Mouse (Mus musculus) limb, embryonic 12.5 days (tissue): Measurements from ENCODE around the gene Efna1. TPM values are rescaled to one million over a fixed set of nuclear protein-coding genes. Genes with fewer than 3 reads are reported as not detected.

ENCODE experiments used
- ATAC-seq: fragments of 200-750 bp; cut with Nextera tagmentation; 2 replicates; pipeline ENCODE4 v1.8.0; 2017; ENCODE audit warnings: low read depth, moderate TSS enrichment; ENCODE audit not compliant: insufficient number of reproducible peaks, insufficient read depth, low FRiP score, low TSS enrichment
- H3K27ac ChIP-seq: fragments of 300-500 bp; sonication (generic); 2 replicates; pipeline ENCODE4 v1.5.1; 2016; ENCODE audit warnings: mild to moderate bottlenecking, moderate library complexity
- H3K27me3 ChIP-seq: fragments of 300-500 bp; sonication (generic); 2 replicates; pipeline ENCODE4 v1.6.1; 2016; ENCODE audit warnings: mild to moderate bottlenecking, moderate library complexity
- H3K36me3 ChIP-seq: fragments of 300-500 bp; sonication (generic); 2 replicates; pipeline ENCODE4 v1.6.1; 2016; ENCODE audit warnings: mild to moderate bottlenecking, moderate library complexity
- H3K4me1 ChIP-seq: fragments of 300-500 bp; sonication (generic); replicated peaks from 2 replicates; pipeline ENCODE4 v1.6.1; 2016
- H3K4me2 ChIP-seq: fragments of 300-500 bp; sonication (generic); 2 replicates; pipeline ENCODE4 v1.6.1; 2016; ENCODE audit warnings: mild to moderate bottlenecking, moderate library complexity
- H3K4me3 ChIP-seq: fragments of 300-500 bp; sonication (generic); replicated peaks from 2 replicates; pipeline ENCODE4 v1.5.1; 2016; ENCODE audit warnings: mild to moderate bottlenecking
- H3K9ac ChIP-seq: fragments of 300-500 bp; sonication (generic); replicated peaks from 2 replicates; pipeline ENCODE4 v1.6.1; 2016; ENCODE audit warnings: mild to moderate bottlenecking, moderate library complexity
- H3K9me3 ChIP-seq: fragments of 300-500 bp; sonication (generic); 2 replicates; pipeline ENCODE4 v1.6.1; 2016; ENCODE audit warnings: mild to moderate bottlenecking, moderate library complexity
- WGBS: fragments of 180-500 bp; shearing (Covaris S2); methylation state at CpG from one replicate; pipeline ENCODE4 v1.1.7; 2016; 5-methylcytosine and 5-hydroxymethylcytosine counted together
- polyA plus RNA-seq: library from polyadenylated mRNA; unstranded; fragments of >200 nt; fragmentation: Nextera tagmentation; extraction: Ambion mirVana; gene quantifications from 2 replicates; pipeline ENCODE4 v1.2.1, GENCODE M21; 2016

Gene Efna1
- polyA plus RNA-seq, 1 experiment from 2014 or later, result 36.9 TPM

DNA sequence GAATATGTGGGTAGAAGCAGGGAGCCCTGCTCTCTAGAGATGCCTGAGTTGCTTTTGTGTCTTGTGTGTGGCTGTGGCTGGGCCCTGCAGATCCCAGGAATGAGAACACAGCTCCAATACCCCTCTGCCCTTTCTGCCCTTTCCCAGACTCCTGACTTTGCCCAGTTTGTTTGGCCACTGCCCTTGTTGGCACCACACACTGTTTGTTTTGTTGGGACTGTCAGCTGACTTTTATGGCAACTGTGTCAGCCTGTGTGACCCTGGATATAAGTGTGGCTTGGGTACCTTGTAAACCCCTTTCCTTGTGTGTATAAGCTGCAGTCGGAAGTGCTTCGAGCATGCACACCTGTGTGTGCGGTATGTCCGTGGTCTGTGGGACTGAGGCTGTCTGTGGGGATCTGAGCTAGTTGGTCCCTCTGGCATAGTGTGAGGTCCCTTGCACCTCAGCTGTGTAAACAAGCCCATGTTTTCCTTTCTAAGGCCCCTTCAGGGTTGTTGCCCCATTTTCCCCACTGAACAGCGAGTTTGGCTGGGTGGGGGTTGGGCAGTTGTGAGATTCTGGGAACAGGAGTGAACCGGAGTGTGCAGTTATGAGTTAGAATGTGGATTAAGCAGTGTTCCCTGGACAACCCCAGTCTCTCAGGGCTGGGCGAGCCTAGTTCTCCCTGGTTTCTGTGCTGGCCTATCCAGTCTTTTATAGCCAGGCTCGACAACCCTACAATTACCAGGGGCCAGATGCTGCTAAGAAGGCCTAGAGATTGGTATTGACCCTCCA, 24.8 kb upstream of the Efna1 start:
- no peak; the same call in 1 of the 2 replicates for ATAC-seq
- Histone ChIP-seq H3K27ac (peak overlapping the region; percentile 77), H3K36me3 (no peaks in the 10 kb centered on the region), H3K4me1 (peaks cover 16% of the 10 kb centered on the region), H3K9me3 (peaks cover under 1% of the 10 kb centered on the region; the same call in 1 of the 2 replicates), H3K27me3 (no peaks in the 10 kb centered on the region), H3K4me3 (no peak overlapping the region), H3K9ac (no peak overlapping the region), H3K4me2 (no peak overlapping the region)
- WGBS, result 50% methylated on average over 8 of the region's 8 CpGs

- Histone ChIP-seq H3K9me3 (no peaks in the 10 kb centered on the region), H3K4me3 (no peak overlapping the region), H3K27ac (peak overlapping the region; percentile 64; the same call in 1 of the 2 replicates), H3K4me2 (no peak overlapping the region), H3K36me3 (no peaks in the 10 kb centered on the region), H3K27me3 (no peaks in the 10 kb centered on the region), H3K4me1 (peaks cover 17% of the 10 kb centered on the region), H3K9ac (no peak overlapping the region)
- WGBS, result 66% methylated on average over 4 of the region's 4 CpGs
- ATAC-seq, result no peak
These were observed 24.2 kb upstream of the Efna1 start for GRCm38 (mm10) chr3:89305105-89305504.

GRCm38 (mm10) chr3:89304440-89304839, 23.5 kb upstream of the Efna1 start:
- Histone ChIP-seq H3K4me2 (no peak overlapping the region), H3K4me3 (no peak overlapping the region), H3K27ac (0 out of 2 replicates have a peak overlapping the region, but pooled peaks have one; percentile 36), H3K36me3 (no peaks in the 10 kb centered on the region), H3K27me3 (no peaks in the 10 kb centered on the region), H3K4me1 (peaks cover 24% of the 10 kb centered on the region), H3K9me3 (no peaks in the 10 kb centered on the region), H3K9ac (no peak overlapping the region)
- 67% methylated on average over 6 of the region's 6 CpGs for WGBS
- no peak for ATAC-seq

GRCm38 (mm10) chr3:89300514-89300913, 19.6 kb upstream of the Efna1 start:
- no peaks in the 10 kb centered on the region for H3K9me3 ChIP-seq
- no peak overlapping the region for H3K27ac ChIP-seq
- H3K4me1 ChIP-seq, result peaks cover 17% of the 10 kb centered on the region
- H3K9ac ChIP-seq, result no peak overlapping the region
- H3K4me2 ChIP-seq, result no peak overlapping the region
- H3K27me3 ChIP-seq, result no peaks in the 10 kb centered on the region
- H3K36me3 ChIP-seq, result no peaks in the 10 kb centered on the region
- ATAC-seq, result no peak
- H3K4me3 ChIP-seq, result no peak overlapping the region
- WGBS, result 68% methylated on average over 2 of the region's 2 CpGs

DNA sequence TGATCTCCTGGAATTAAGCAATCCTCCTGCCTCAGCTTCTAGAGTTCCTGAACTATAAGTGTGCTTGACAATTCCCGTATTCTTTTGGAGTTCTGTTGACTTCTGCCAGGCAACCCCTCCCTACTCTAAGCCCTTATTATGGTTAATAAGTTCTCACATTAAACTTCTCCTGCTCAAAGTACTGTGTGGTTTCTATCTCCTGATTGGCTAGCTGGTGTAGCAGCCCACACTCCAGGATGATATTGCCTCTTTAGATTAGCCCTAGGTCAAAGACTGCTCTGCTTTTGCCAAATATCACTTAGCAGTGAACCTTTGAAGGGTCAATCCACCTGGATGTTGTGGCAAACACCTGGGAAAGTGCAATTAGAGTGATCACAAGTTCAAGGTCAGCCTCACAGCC, 19.1 kb upstream of the Efna1 start:
- peaks cover 14% of the 10 kb centered on the region for H3K4me1 ChIP-seq
- H3K4me3 ChIP-seq, result 0 out of 2 replicates have a peak overlapping the region, but pooled peaks have one; percentile 26
- peak overlapping the region; percentile 53; the same call in 1 of the 2 replicates for H3K9ac ChIP-seq
- H3K36me3 ChIP-seq, result no peaks in the 10 kb centered on the region
- H3K27ac ChIP-seq, result no peak overlapping the region
- H3K4me2 ChIP-seq, result peak overlapping the region; percentile 57
- 38% methylated on average over 1 of the region's 1 CpGs for WGBS
- no peak for ATAC-seq
- H3K27me3 ChIP-seq, result no peaks in the 10 kb centered on the region
- no peaks in the 10 kb centered on the region for H3K9me3 ChIP-seq

DNA sequence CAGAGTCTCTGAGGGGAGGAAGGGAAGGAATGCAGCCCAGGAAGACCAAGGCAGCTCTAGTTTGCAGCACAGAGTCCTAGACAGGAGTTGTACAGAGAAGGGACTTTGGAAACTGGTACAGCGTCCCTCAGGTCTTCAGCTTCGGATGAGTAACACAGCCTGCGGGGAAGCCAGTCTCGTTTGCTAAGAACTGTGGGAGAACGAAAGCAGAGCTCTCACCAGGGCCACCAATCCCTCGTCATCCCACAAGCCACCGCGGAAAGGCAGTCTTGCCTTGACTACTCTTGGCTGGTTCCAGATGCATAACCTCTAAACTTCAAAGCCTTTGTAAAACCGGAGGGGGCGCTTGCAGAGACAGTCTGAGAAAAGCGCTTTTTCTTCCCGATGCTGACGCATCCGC, 18.6 kb upstream of the Efna1 start:
- 2% methylated on average over 14 of the region's 14 CpGs for WGBS
- Histone ChIP-seq H3K4me2 (peak overlapping the region; percentile 57), H3K9me3 (no peaks in the 10 kb centered on the region), H3K36me3 (no peaks in the 10 kb centered on the region), H3K4me1 (peaks cover 11% of the 10 kb centered on the region), H3K9ac (peak overlapping the region; percentile 53), H3K4me3 (peak overlapping the region; percentile 26), H3K27ac (peak overlapping the region; percentile 17; the same call in 1 of the 2 replicates), H3K27me3 (no peaks in the 10 kb centered on the region)
- ATAC-seq, result no peak

DNA sequence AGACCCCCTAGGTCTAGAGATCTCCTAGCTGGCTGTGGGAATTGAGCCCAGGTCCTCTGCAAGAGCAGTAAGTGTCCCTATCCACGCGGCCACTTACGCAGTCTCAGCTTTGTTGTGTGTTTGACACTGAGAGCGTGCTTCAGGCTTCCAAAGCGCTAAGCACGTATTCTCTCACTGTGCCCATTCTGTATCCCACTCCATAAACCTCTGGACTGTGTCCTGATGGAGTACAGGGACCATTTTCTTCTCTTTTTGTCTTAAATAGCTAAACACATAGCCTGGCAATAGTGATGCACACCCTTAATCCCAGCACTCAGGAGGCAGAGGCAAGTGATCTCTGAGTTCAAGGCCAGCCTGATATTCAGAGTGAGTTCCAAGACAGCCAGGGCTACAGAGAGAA, 18.0 kb upstream of the Efna1 start:
- Histone ChIP-seq H3K9me3 (no peaks in the 10 kb centered on the region), H3K4me2 (peak overlapping the region; percentile 57; the same call in 1 of the 2 replicates)

GRCm38 (mm10) chr3:89296761-89297396, 15.9 kb upstream of the Efna1 start:
- Histone ChIP-seq H3K27me3 (no peaks in the 10 kb centered on the region), H3K4me2 (no peak overlapping the region), H3K4me1 (peaks cover 17% of the 10 kb centered on the region), H3K36me3 (no peaks in the 10 kb centered on the region), H3K9me3 (no peaks in the 10 kb centered on the region), H3K9ac (no peak overlapping the region), H3K4me3 (no peak overlapping the region), H3K27ac (peak overlapping the region; percentile 56; the same call in 1 of the 2 replicates)
- ATAC-seq, result no peak
- 78% methylated on average over 11 of the region's 11 CpGs for WGBS

More for the DNA sequence above, 18.0 kb upstream of the Efna1 start:
- H3K4me1 ChIP-seq, result peaks cover 11% of the 10 kb centered on the region
- no peaks in the 10 kb centered on the region for H3K36me3 ChIP-seq
- WGBS, result 83% methylated on average over 6 of the region's 6 CpGs
- no peak overlapping the region for H3K4me3 ChIP-seq
- H3K27ac ChIP-seq, result no peak overlapping the region
- no peak overlapping the region for H3K9ac ChIP-seq
- H3K27me3 ChIP-seq, result no peaks in the 10 kb centered on the region
- ATAC-seq, result no peak

- no peak overlapping the region for H3K4me2 ChIP-seq
- H3K27ac ChIP-seq, result no peak overlapping the region
- H3K27me3 ChIP-seq, result no peaks in the 10 kb centered on the region
- WGBS, result 79% methylated on average over 8 of the region's 8 CpGs
- H3K4me1 ChIP-seq, result peaks cover 28% of the 10 kb centered on the region
- H3K36me3 ChIP-seq, result no peaks in the 10 kb centered on the region
- no peak overlapping the region for H3K4me3 ChIP-seq
- ATAC-seq, result no peak
- no peaks in the 10 kb centered on the region for H3K9me3 ChIP-seq
- no peak overlapping the region for H3K9ac ChIP-seq
These were observed 14.8 kb upstream of the Efna1 start for GRCm38 (mm10) chr3:89295685-89296230.

DNA sequence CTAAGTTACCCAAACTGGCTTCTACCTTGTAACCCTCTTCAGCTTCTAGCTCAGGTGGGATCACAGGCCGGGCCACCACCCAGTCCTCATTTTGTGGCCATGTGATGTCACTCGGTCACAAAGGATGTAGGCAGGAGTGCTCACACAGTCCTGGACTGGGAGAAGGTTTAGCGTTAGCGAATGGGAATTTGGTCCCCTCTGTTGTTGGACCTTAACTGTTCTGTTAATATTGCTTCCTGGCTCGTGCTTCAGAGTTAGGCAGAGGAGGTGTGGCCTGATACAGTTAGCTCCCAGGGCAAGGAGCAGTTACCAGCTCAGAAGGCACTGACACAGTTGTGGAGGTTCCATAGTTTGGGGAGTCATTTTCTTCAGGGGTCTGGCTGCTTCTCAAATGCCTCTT, 13.3 kb upstream of the Efna1 start:
- WGBS, result 74% methylated on average over 5 of the region's 5 CpGs

GRCm38 (mm10) chr3:89293247-89293918, 12.4 kb upstream of the Efna1 start:
- H3K4me2 ChIP-seq, result no peak overlapping the region
- no peaks in the 10 kb centered on the region; the same call in 1 of the 2 replicates for H3K27me3 ChIP-seq
- H3K36me3 ChIP-seq, result no peaks in the 10 kb centered on the region
- no peak for ATAC-seq
- H3K9me3 ChIP-seq, result no peaks in the 10 kb centered on the region
- H3K4me1 ChIP-seq, result peaks cover 31% of the 10 kb centered on the region
- no peak overlapping the region for H3K4me3 ChIP-seq
- H3K27ac ChIP-seq, result no peak overlapping the region
- WGBS, result 93% methylated on average over 11 of the region's 11 CpGs
- no peak overlapping the region for H3K9ac ChIP-seq

More for the DNA sequence above, 13.3 kb upstream of the Efna1 start:
- no peaks in the 10 kb centered on the region for H3K27me3 ChIP-seq
- no peak overlapping the region for H3K9ac ChIP-seq
- ATAC-seq, result no peak
- no peak overlapping the region for H3K27ac ChIP-seq
- H3K9me3 ChIP-seq, result no peaks in the 10 kb centered on the region
- H3K4me2 ChIP-seq, result no peak overlapping the region
- H3K4me1 ChIP-seq, result peaks cover 23% of the 10 kb centered on the region
- no peaks in the 10 kb centered on the region for H3K36me3 ChIP-seq
- H3K4me3 ChIP-seq, result no peak overlapping the region
